Mouse (Mus musculus) testis, adult 2 months (tissue): ENCODE results near the gene Sufu. TPM values are rescaled to one million over a fixed set of nuclear protein-coding genes. Genes with fewer than 3 reads are reported as not detected.

Experiments
- H3K27ac ChIP-seq: fragments of 200-500 bp; 2 replicates; pipeline ENCODE4 v1.5.1; 2012; ENCODE audit warnings: low read depth, low read length; ENCODE audit not compliant: control insufficient read depth, insufficient read depth
- H3K27me3 ChIP-seq: fragments of 200-500 bp; 2 replicates; pipeline ENCODE4 v1.6.1; 2012; ENCODE audit warnings: mild to moderate bottlenecking, low read length, moderate library complexity; ENCODE audit not compliant: control insufficient read depth, insufficient read depth
- H3K36me3 ChIP-seq: fragments of 200-500 bp; 2 replicates; pipeline ENCODE4 v1.6.1; 2012; ENCODE audit warnings: mild to moderate bottlenecking, low read length; ENCODE audit not compliant: control insufficient read depth, insufficient read depth
- H3K4me1 ChIP-seq: fragments of 200-500 bp; 2 replicates; pipeline ENCODE4 v1.6.1; 2012; ENCODE audit warnings: low read length; ENCODE audit not compliant: control insufficient read depth, insufficient read depth
- H3K4me3 ChIP-seq: fragments of 200-500 bp; 2 replicates; pipeline ENCODE4 v1.5.1; 2012; ENCODE audit warnings: low read depth, mild to moderate bottlenecking, low read length, moderate library complexity, mixed read lengths; ENCODE audit not compliant: control insufficient read depth
- CTCF ChIP-seq: fragments of 200-500 bp; IDR thresholded peaks from 2 replicates; pipeline ENCODE4 v1.5.1; 2012; ENCODE audit warnings: low read depth, mild to moderate bottlenecking, inconsistent platforms, low read length, moderate library complexity; ENCODE audit not compliant: control insufficient read depth, insufficient read depth, insufficient replicate concordance
- POLR2A ChIP-seq: fragments of 200-500 bp; IDR thresholded peaks from 2 replicates; pipeline ENCODE4 v1.6.1; 2012; ENCODE audit warnings: low read depth, mild to moderate bottlenecking, inconsistent platforms, low read length, moderate library complexity; ENCODE audit not compliant: control insufficient read depth
- polyA plus RNA-seq: library from polyadenylated mRNA; depleted of rRNA; stranded (reverse); fragments of >200 nt; gene quantifications from 2 replicates; pipeline ENCODE4 v1.2.3, GENCODE M21; 2012

Sufu gene
- polyA plus RNA-seq, 1 experiment = 186 TPM

DNA sequence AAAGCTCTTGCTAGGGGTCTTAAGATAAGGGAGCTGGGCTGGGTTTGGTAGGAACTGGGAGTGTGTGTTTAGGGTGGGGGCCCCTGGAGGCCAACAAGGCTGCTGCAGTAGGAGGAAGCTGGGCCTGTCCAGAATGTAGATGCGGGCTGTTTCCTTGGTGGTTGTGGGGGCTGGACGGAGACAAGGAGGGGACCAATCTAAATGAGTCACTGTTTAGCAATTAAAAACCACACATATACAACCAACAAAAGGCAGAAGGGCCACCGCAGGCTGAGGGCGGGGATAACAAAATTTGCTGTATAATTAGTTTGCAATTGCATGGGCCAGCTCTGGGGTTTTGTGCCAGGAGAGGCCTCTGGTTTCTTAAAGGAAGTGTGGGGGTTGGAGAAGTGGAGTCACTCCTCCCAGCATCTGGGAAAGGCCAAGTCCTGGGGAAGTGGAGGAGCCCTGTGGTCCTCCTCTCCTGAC, 107.4 kb downstream of the Sufu start:
- Histone ChIP-seq H3K4me1 (peaks cover 24% of the 10 kb centered on the region), H3K4me3 (peak overlapping the region; percentile 68), H3K27ac (peak overlapping the region; percentile 62; the same call in 1 of the 2 replicates), H3K27me3 (no peaks in the 10 kb centered on the region), H3K36me3 (no peaks in the 10 kb centered on the region)
- no peak for TF ChIP-seq POLR2A
- no peak for TF ChIP-seq CTCF

DNA sequence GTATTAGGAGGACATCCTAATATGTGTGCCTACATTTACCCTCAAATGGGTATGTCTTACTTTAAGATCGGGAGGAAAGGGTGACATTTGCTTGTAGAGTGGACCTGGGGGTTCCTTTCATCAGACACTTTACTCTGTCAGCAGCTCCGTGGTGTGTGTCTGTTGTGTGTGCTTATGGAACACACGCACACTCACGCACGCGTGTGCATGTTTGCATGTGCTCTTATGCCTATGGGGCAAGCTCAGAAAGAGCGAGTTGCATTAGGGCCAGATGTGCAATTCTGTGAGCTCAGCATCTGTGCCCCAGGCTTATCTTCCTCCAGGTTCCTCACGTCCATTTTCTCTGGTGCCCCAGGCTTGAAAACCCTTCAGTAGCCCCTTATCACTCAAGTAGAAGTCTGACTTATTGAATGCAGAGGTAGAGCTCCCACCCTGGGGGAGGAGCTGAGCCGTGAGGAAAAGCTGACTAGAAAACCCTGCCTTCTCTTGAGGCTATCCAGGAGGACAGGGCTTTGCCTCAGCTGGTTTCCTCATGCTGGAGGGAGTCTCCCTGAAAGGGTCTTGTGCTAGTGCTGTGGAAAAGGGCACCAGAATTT, 108.2 kb downstream of the Sufu start:
- Histone ChIP-seq H3K36me3 (no peaks in the 10 kb centered on the region), H3K27me3 (no peaks in the 10 kb centered on the region), H3K4me1 (peaks cover 24% of the 10 kb centered on the region), H3K27ac (no peak overlapping the region), H3K4me3 (no peak overlapping the region)
- TF ChIP-seq CTCF = no peak
- no peak for TF ChIP-seq POLR2A

DNA sequence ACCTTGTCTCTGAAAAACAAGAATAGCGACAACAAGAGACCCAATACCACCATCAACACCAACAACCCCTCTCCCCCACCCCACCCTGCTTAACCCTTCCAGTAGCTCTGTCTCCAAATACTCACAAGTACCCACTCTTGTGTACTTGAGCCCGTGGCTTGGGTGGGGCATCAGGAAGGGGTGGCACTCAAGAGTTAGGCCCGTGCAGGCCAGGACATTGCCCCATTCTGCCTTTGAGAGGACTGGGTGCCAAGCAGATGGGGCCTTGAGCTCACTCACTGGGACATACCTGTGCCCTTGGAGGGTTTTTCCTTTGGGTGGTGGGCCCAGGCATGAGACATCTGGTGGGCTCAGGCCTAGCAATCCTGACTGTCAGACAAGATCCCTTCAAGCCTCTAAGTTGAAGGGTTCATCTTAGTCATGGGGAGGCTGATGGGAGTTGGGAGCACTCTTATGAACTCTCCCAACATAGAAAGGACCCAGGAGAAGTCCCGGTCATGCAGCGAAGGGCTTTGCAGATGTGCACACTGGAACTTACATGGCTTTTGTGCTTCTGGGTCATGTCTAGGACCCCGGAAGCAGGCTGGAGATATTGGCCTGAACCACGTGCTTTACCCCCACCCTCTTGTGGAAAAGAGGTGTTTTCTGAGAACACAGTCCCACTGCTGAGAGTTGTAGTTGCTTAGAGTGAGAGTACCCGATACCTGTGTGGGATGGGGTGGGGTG, 109.1 kb downstream of the Sufu start:
- Histone ChIP-seq H3K27me3 (no peaks in the 10 kb centered on the region), H3K36me3 (no peaks in the 10 kb centered on the region), H3K4me3 (no peak overlapping the region), H3K4me1 (peaks cover 17% of the 10 kb centered on the region), H3K27ac (no peak overlapping the region)
- TF ChIP-seq CTCF = no peak
- no peak for TF ChIP-seq POLR2A

DNA sequence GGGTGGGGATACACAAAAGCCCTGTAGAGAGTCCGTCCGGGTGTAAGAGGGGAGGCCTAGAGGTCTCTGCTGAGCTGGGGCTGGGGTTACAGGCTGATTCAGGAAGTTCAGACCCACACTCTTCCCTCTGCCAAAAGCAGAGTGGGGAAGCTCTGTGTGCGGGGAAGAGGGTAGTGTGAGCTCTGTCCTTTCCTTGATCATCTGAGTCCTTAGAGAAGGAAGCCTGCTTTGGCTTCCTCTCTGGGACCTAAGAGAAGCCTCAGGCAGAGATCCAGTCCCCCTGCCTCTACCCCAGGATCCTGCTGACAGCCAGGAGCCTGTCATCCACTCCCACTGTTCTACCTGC, 109.6 kb downstream of the Sufu start:
- H3K27me3 ChIP-seq = no peaks in the 10 kb centered on the region
- H3K27ac ChIP-seq = no peak overlapping the region
- no peak for TF ChIP-seq POLR2A
- TF ChIP-seq CTCF = no peak
- no peak overlapping the region for H3K4me3 ChIP-seq
- peaks cover 15% of the 10 kb centered on the region for H3K4me1 ChIP-seq
- no peaks in the 10 kb centered on the region for H3K36me3 ChIP-seq

DNA sequence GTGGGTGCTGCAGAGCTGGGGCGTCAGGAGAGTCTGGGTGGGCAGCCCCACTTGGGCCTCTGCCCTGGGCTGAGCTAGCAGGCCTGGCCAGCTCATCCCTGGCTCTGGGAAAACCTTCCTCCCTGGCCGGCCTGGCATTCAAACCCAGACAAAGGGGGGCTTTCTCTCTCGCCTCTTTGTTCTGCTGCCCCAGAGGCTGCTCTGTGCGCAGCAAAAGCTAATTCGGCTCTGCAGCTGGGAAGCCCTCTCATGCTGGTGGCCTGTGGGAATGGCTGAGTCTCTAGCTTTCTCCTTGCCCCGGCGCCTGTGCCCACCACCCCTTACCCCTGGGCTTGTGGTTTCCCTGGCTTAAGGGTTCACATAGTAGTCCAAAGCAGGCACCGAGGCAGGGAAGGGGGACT, 110.5 kb downstream of the Sufu start:
- Histone ChIP-seq H3K4me3 (no peak overlapping the region), H3K36me3 (no peaks in the 10 kb centered on the region), H3K27me3 (no peaks in the 10 kb centered on the region), H3K27ac (no peak overlapping the region), H3K4me1 (peaks cover 12% of the 10 kb centered on the region)
- TF ChIP-seq POLR2A (no peak), CTCF (no peak)

DNA sequence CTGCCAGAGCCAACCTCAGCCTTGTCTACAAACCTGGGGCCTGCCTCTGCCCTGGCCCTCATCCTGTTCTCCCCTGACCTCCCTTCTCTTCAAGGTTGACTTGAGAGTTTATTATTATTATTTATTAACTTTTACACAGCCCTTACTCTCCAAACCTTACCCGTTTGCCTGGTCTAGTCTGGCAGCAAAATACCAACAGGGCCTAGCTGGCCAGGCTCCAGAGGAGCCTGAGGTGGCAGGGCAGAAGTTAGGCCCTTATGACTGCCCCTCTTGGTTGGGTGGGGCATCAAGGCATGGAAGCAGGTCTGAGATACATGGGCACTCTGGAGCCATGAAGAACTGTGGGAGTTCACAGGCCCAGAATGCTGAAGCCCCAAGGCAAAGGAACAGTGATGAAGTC, 111.1 kb downstream of the Sufu start:
- H3K27ac ChIP-seq = no peak overlapping the region
- H3K27me3 ChIP-seq = no peaks in the 10 kb centered on the region
- TF ChIP-seq CTCF = no peak
- no peak for TF ChIP-seq POLR2A
- no peaks in the 10 kb centered on the region for H3K36me3 ChIP-seq
- no peak overlapping the region for H3K4me3 ChIP-seq
- H3K4me1 ChIP-seq = peaks cover 6% of the 10 kb centered on the region

DNA sequence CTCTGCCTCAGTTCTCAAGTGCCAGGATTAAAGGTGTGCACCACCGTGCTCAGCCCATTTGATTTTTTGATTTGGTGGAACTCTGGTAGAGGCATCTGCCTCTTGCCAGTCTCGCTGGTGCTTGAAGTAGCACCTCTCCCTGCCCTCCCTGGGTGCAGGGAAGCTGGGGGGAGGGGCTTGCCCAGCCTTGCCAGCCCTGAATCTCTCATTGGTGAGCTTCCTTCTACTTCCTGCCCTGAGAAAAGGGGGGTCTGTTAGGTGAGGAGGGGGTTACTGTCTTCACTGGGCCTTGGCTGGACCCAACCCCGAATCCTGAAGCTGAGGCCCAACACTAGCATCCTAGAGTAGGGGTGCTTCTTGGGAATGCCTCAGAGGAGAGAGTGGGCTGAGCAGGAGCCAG, 112.0 kb downstream of the Sufu start:
- no peak for TF ChIP-seq POLR2A
- no peak for TF ChIP-seq CTCF
- H3K27me3 ChIP-seq = no peaks in the 10 kb centered on the region
- no peak overlapping the region for H3K4me3 ChIP-seq
- H3K27ac ChIP-seq = no peak overlapping the region
- peaks cover 5% of the 10 kb centered on the region for H3K4me1 ChIP-seq
- H3K36me3 ChIP-seq = no peaks in the 10 kb centered on the region

DNA sequence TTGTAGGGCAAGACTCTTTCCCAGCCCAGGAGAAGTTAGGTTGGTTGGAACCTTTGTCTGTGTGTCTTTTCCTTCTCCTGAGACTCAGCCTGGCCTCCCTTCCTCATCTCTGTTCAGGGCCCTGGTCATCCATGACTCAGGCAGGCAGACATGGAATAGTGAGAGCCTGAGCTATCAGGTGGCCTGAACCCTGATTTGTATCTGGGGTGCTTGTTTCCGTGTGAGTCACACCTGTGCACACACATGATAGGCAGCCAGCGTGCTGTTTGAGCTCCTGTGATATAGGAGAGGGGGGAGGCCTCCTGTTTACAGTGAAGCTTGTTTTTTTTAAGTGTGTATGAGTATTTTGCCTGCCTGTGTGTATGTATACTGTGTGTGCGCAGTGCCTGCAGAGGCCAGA, 112.5 kb downstream of the Sufu start:
- TF ChIP-seq POLR2A = no peak
- no peak for TF ChIP-seq CTCF
- H3K27ac ChIP-seq = no peak overlapping the region
- no peak overlapping the region for H3K4me3 ChIP-seq
- H3K4me1 ChIP-seq = peaks cover 4% of the 10 kb centered on the region
- no peaks in the 10 kb centered on the region for H3K27me3 ChIP-seq
- H3K36me3 ChIP-seq = no peaks in the 10 kb centered on the region
